Mouse (Mus musculus) cerebellum, adult 2 months (tissue): Measurements from ENCODE around the gene Stoml3.

ENCODE experiments used
- CTCF ChIP-seq: fragments of 200-500 bp; IDR thresholded peaks from 2 replicates; pipeline ENCODE4 v1.5.1; 2011; ENCODE audit warnings: low read depth, mild to moderate bottlenecking, control low read depth, low read length, moderate library complexity, borderline replicate concordance; ENCODE audit not compliant: insufficient read depth
- POLR2A ChIP-seq: fragments of 200-500 bp; IDR thresholded peaks from 2 replicates; pipeline ENCODE4 v1.6.1; 2011; ENCODE audit warnings: low read length, control low read depth, borderline replicate concordance; ENCODE audit not compliant: insufficient read depth

GRCm38 (mm10) chr3:53475889-53476288 is 12.6 kb upstream of the Stoml3 start:
- TF ChIP-seq CTCF, result peak; percentile 69
- no peak for TF ChIP-seq POLR2A
